Mouse (Mus musculus) embryonic fibroblast, embryonic 13.5 days (primary cell): ENCODE measurements around the gene Deup1.

Experiments used
- CTCF ChIP-seq: IDR thresholded peaks from 2 replicates; pipeline ENCODE4 v1.5.1; 2011; ENCODE audit warnings: mild to moderate bottlenecking, control low read depth, low read length, moderate library complexity, borderline replicate concordance; ENCODE audit not compliant: insufficient read depth
- POLR2A ChIP-seq: IDR thresholded peaks from 2 replicates; pipeline ENCODE4 v1.6.1; 2011; ENCODE audit warnings: low read depth, mild to moderate bottlenecking, control low read depth, low read length, moderate library complexity

DNA sequence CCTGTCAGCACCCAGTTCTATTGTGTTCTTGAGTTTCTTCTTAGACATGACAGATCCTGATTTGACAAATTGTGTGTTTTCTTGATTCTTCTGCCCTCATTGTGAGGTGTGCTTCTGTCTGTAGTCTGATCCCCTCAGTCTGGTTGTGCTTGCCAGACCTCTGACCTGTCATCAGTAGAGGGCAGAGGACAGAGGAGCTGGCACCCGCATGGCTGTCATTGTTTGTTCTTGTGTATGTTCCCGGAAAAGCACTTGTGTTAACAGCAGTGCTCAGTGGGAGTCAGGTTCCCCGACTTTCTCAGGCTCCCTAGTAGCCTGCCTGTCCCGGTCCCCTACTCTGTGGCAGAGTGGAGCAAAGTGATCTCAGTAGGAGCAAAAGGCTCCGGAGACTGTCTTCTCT is 92.3 kb downstream of the Deup1 start:
- TF ChIP-seq CTCF (no peak), POLR2A (no peak)
